Comparison of ENCODE assay signal across 13 mouse cellular contexts in the genomic region with DNA sequence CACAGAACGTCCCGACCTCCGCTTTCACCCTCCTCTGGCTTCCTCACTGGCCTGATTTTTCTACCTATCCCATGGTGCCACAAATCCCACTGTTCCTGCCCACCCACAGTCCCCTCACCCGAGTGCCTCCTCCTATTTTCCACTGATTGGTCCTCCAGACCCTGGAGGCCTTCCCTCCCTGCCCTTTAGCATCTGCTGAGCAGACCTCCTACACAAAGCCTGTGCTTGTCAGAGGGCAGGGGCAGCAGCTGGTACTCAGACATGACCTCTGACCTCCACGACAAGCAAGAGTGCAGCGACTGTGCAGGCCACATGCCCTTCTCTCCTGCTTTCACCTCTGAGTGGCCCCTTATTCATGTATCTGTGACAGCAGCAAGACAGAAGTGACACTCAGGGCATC.
DNase-seq lines count a peak whose midpoint lies in the region; ATAC-seq lines count a peak whose summit lies in the region.
"Had no signal": no experiment of that assay in that cellular context is flagged by ENCODE, and none has a peak within 500 bp of the region (broad histone marks: within the 10 kb centered on the region; RNA-seq: fewer than 3 reads in every experiment).

No protein-coding gene starts in this region.

- no peak for DNase-seq in forebrain, embryonic 14.5 days (ENCODE audit: low spot score)
- peak; percentile 84 for DNase-seq in midbrain, embryonic 10.5 days (ENCODE audit: low spot score)
- peak; percentile 51 for DNase-seq in yolk sac, embryonic 10.5 days (ENCODE audit: low spot score)
- no peak for DNase-seq in layer of hippocampus, postnatal 36 days
- DNase-seq in adrenal gland, postnatal 4 days (ENCODE audit: low spot score in 2 of 2), result no peak
- DNase-seq: adrenal gland, adult 8-10 months; B cell, adult 2 months; cerebellum, postnatal 10 days; heart, postnatal 36 days; liver, embryonic 13.5 days had no signal

- no peak overlapping the region for H3K4me2 ChIP-seq in forebrain, embryonic 15.5 days (replicated peaks)
- no peak overlapping the region for H3K4me2 ChIP-seq in forebrain, embryonic 14.5 days (ENCODE audit: low read length)
- H3K4me2 ChIP-seq in midbrain, embryonic 16.5 days (ENCODE audit: low read length), result no peak overlapping the region
- no peak overlapping the region for H3K4me2 ChIP-seq in limb, embryonic 13.5 days (replicated peaks)
- H3K4me2 ChIP-seq: liver, embryonic 13.5 days had no signal

- ATAC-seq in forebrain, embryonic 15.5 days (replicated peaks), result no peak
- no peak for ATAC-seq in forebrain, embryonic 14.5 days
- no peak for ATAC-seq in midbrain, embryonic 16.5 days
- ATAC-seq in limb, embryonic 13.5 days (ENCODE audit: low FRiP score, low read depth), result 0 out of 2 replicates have a peak, but pooled peaks have one; percentile 10

- peaks cover 23% of the 10 kb centered on the region for H3K4me1 ChIP-seq in forebrain, embryonic 15.5 days
- peaks cover 20% of the 10 kb centered on the region for H3K4me1 ChIP-seq in forebrain, embryonic 14.5 days (ENCODE audit: control insufficient read depth, insufficient read depth, low read length)
- H3K4me1 ChIP-seq in midbrain, embryonic 10.5 days, result peaks cover 71% of the 10 kb centered on the region
- peaks cover 18% of the 10 kb centered on the region for H3K4me1 ChIP-seq in midbrain, embryonic 16.5 days (ENCODE audit: control insufficient read depth, insufficient read depth, low read length)
- peaks cover 56% of the 10 kb centered on the region for H3K4me1 ChIP-seq in limb, embryonic 13.5 days

- H3K4me3 ChIP-seq in forebrain, embryonic 15.5 days, result no peak overlapping the region
- no peak overlapping the region for H3K4me3 ChIP-seq in forebrain, embryonic 14.5 days (ENCODE audit: low read depth, low read length)
- no peak overlapping the region for H3K4me3 ChIP-seq in midbrain, embryonic 10.5 days
- no peak overlapping the region for H3K4me3 ChIP-seq in midbrain, embryonic 16.5 days (ENCODE audit: low read depth, low read length)
- no peak overlapping the region for H3K4me3 ChIP-seq in limb, embryonic 13.5 days
- H3K4me3 ChIP-seq: liver, embryonic 13.5 days had no signal

- 45% methylated on average over 6 of the region's 6 CpGs for WGBS in forebrain, embryonic 15.5 days
- 47% methylated on average over 6 of the region's 6 CpGs for WGBS in forebrain, embryonic 14.5 days
- WGBS in midbrain, embryonic 10.5 days, result 21% methylated on average over 6 of the region's 6 CpGs
- 28% methylated on average over 6 of the region's 6 CpGs for WGBS in midbrain, embryonic 16.5 days
- WGBS in limb, embryonic 13.5 days, result 27% methylated on average over 6 of the region's 6 CpGs

- no peaks in the 10 kb centered on the region for H3K36me3 ChIP-seq in forebrain, embryonic 15.5 days
- no peaks in the 10 kb centered on the region for H3K36me3 ChIP-seq in forebrain, embryonic 14.5 days (ENCODE audit: control insufficient read depth, insufficient read depth, low read length)
- no peaks in the 10 kb centered on the region for H3K36me3 ChIP-seq in midbrain, embryonic 10.5 days
- H3K36me3 ChIP-seq in midbrain, embryonic 16.5 days (ENCODE audit: control insufficient read depth, insufficient read depth, low read length), result no peaks in the 10 kb centered on the region
- H3K36me3 ChIP-seq in limb, embryonic 13.5 days, result no peaks in the 10 kb centered on the region; the same call in 1 of the 2 replicates
- H3K36me3 ChIP-seq: liver, embryonic 13.5 days had no signal

- no peaks in the 10 kb centered on the region for H3K9me3 ChIP-seq in forebrain, embryonic 15.5 days
- no peaks in the 10 kb centered on the region for H3K9me3 ChIP-seq in forebrain, embryonic 14.5 days (replicated peaks; ENCODE audit: control insufficient read depth, low read length)
- no peaks in the 10 kb centered on the region for H3K9me3 ChIP-seq in midbrain, embryonic 10.5 days (replicated peaks)
- no peaks in the 10 kb centered on the region for H3K9me3 ChIP-seq in midbrain, embryonic 16.5 days (replicated peaks; ENCODE audit: control insufficient read depth, low read length, poor library complexity, severe bottlenecking)
- no peaks in the 10 kb centered on the region for H3K9me3 ChIP-seq in limb, embryonic 13.5 days
- H3K9me3 ChIP-seq: liver, embryonic 13.5 days had no signal

- H3K27ac ChIP-seq in forebrain, embryonic 15.5 days (replicated peaks), result peak overlapping the region; percentile 56; the same call in 1 of the 2 replicates
- H3K27ac ChIP-seq in forebrain, embryonic 14.5 days (ENCODE audit: low read depth, low read length), result no peak overlapping the region
- H3K27ac ChIP-seq in midbrain, embryonic 10.5 days (replicated peaks), result peak overlapping the region; percentile 83
- H3K27ac ChIP-seq in midbrain, embryonic 16.5 days (ENCODE audit: low read length), result no peak overlapping the region
- no peak overlapping the region; the same call in 1 of the 2 replicates for H3K27ac ChIP-seq in limb, embryonic 13.5 days
- H3K27ac ChIP-seq: liver, embryonic 13.5 days had no signal

- no peak overlapping the region for H3K9ac ChIP-seq in forebrain, embryonic 15.5 days (replicated peaks)
- H3K9ac ChIP-seq in forebrain, embryonic 14.5 days (ENCODE audit: low read length), result no peak overlapping the region
- no peak overlapping the region for H3K9ac ChIP-seq in midbrain, embryonic 16.5 days (ENCODE audit: low read depth, low read length)
- no peak overlapping the region; the same call in 1 of the 2 replicates for H3K9ac ChIP-seq in limb, embryonic 13.5 days
- H3K9ac ChIP-seq: liver, embryonic 13.5 days had no signal

- peaks cover 11% of the 10 kb centered on the region for H3K27me3 ChIP-seq in forebrain, embryonic 15.5 days
- no peaks in the 10 kb centered on the region; the same call in 1 of the 2 replicates for H3K27me3 ChIP-seq in forebrain, embryonic 14.5 days (replicated peaks; ENCODE audit: control insufficient read depth, insufficient read depth, low read length)
- H3K27me3 ChIP-seq in midbrain, embryonic 10.5 days (ENCODE audit: low read depth, poor library complexity, severe bottlenecking), result 0 out of 2 replicates have a peak, but pooled peaks cover 12% of the 10 kb centered on the region
- H3K27me3 ChIP-seq in midbrain, embryonic 16.5 days (ENCODE audit: control insufficient read depth, insufficient read depth, low read depth, low read length), result no peaks in the 10 kb centered on the region; the same call in 1 of the 2 replicates
- no peaks in the 10 kb centered on the region for H3K27me3 ChIP-seq in limb, embryonic 13.5 days
- H3K27me3 ChIP-seq: liver, embryonic 13.5 days had no signal

Comparison
In these comparisons a context has a peak if more than half of its experiments do, and no peak if none do; other contexts are left out.
1. H3K27ac ChIP-seq: peak in forebrain, embryonic 15.5 days (single experiment) and midbrain, embryonic 10.5 days (single experiment); none in forebrain, embryonic 14.5 days (single experiment), midbrain, embryonic 16.5 days (single experiment) and limb, embryonic 13.5 days (single experiment).
2. DNase-seq: peak in midbrain, embryonic 10.5 days (single experiment) and yolk sac, embryonic 10.5 days (single experiment); none in forebrain, embryonic 14.5 days (single experiment), layer of hippocampus, postnatal 36 days (0 of 2) and adrenal gland, postnatal 4 days (0 of 2).